ENCODE assay signal across 8 mouse cellular contexts in the genomic region with DNA sequence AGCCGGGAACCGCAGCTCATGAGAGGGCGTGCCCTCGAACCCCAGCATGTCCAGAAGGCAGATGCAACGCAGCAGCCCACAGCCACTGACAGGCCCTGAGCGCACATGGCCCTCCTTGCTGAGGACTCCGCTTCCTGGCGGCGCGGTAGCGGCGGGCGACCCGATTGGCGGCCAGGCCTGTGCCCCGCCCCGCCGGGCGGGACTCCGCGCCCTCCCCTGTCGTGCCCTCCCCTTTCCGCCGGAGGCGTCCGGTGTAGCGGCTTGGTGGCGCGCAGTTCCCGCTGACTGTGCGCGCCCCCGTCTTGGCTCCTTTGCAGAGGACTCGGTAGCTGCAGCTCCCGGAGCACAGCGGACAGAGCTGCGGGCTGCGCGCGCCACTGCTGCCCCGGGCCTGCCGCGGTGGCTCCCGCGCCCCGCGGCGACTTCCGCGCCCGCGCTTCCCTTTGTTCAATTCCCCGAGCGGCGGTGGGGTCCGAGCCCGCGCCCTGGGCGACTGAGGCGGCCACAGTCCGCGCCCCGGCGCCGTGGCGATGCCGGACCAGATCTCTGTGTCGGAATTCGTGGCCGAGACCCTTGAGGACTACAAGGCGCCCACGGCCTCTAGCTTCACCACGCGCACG.
DNase-seq lines count a peak whose midpoint lies in the region; ATAC-seq and TF ChIP-seq lines count a peak whose summit lies in the region.
"Not testable (repeated sequence)": the region's sequence is repeated elsewhere in the genome, so short reads cannot be mapped to it uniquely, and the experiment has no call there.

No protein-coding gene starts in this region.

- ATAC-seq in hindbrain, embryonic 12.5 days (ENCODE audit: low FRiP score): not testable (repeated sequence)
- ATAC-seq in liver, embryonic 14.5 days (ENCODE audit: insufficient read depth): peak; percentile 77
- ATAC-seq in neural tube, embryonic 11.5 days (ENCODE audit: insufficient read depth, low FRiP score, low TSS enrichment): peak; percentile 55
- ATAC-seq in stomach, embryonic 16.5 days (ENCODE audit: insufficient read depth, low FRiP score): peak; percentile 68; the same call in 1 of the 2 replicates

- H3K4me3 ChIP-seq in hindbrain, embryonic 12.5 days: peak overlapping the region; percentile 38
- peak overlapping the region; percentile 52 for H3K4me3 ChIP-seq in layer of hippocampus, adult 2 months
- peak overlapping the region; percentile 40 to 48 for H3K4me3 ChIP-seq in liver, embryonic 14.5 days (ENCODE audit: insufficient read depth in 1 of 2, low read depth in 2 of 2, low read length in 2 of 2)
- H3K4me3 ChIP-seq in neural tube, embryonic 11.5 days (ENCODE audit: low read depth, low read length): peak overlapping the region; percentile 36
- peak overlapping the region; percentile 42 for H3K4me3 ChIP-seq in stomach, embryonic 16.5 days (replicated peaks; ENCODE audit: low read length)

- peaks cover 17% of the 10 kb centered on the region for H3K9me3 ChIP-seq in hindbrain, embryonic 12.5 days (replicated peaks)
- not testable (repeated sequence) for H3K9me3 ChIP-seq in liver, embryonic 14.5 days (ENCODE audit: control insufficient read depth, low read length); neural tube, embryonic 11.5 days (ENCODE audit: control insufficient read depth, low read length); stomach, embryonic 16.5 days (replicated peaks; ENCODE audit: control insufficient read depth, low read length)

- not testable (repeated sequence) for H3K27me3 ChIP-seq in hindbrain, embryonic 12.5 days; liver, embryonic 14.5 days (ENCODE audit: control insufficient read depth, insufficient read depth, low read length); neural tube, embryonic 11.5 days (ENCODE audit: control insufficient read depth, insufficient read depth, low read length); stomach, embryonic 16.5 days (ENCODE audit: control insufficient read depth, insufficient read depth, low read length)

- H3K27ac ChIP-seq in hindbrain, embryonic 12.5 days; layer of hippocampus, adult 2 months; liver, embryonic 14.5 days; neural tube, embryonic 11.5 days (ENCODE audit: low read depth, low read length); stomach, embryonic 16.5 days (ENCODE audit: low read length): not testable (repeated sequence)

- peak; percentile 15; the same call in 1 of the 2 replicates for TF ChIP-seq CTCF in layer of hippocampus, adult 2 months (conservative IDR thresholded peaks at IDR 0.05)
- TF ChIP-seq CTCF in liver, embryonic 14.5 days (IDR thresholded peaks at IDR 0.05; ENCODE audit: low read depth): not testable (repeated sequence)

- H3K4me1 ChIP-seq in hindbrain, embryonic 12.5 days; liver, embryonic 14.5 days (replicated peaks; ENCODE audit: control insufficient read depth in 2 of 2, insufficient read depth in 2 of 2, low read length in 1 of 2); neural tube, embryonic 11.5 days (ENCODE audit: control insufficient read depth, insufficient read depth, low read length); stomach, embryonic 16.5 days (ENCODE audit: control insufficient read depth, insufficient read depth, low read length): not testable (repeated sequence)

- not testable (repeated sequence) for H3K36me3 ChIP-seq in hindbrain, embryonic 12.5 days; liver, embryonic 14.5 days (replicated peaks; ENCODE audit: control insufficient read depth, insufficient read depth, low read depth); neural tube, embryonic 11.5 days (ENCODE audit: control insufficient read depth, insufficient read depth, low read length); stomach, embryonic 16.5 days (ENCODE audit: control insufficient read depth, insufficient read depth, low read length)

- WGBS in hindbrain, embryonic 12.5 days: 8% methylated on average over 58 of the region's 75 CpGs
- WGBS in liver, embryonic 14.5 days (ENCODE audit: insufficient replicate concordance): 2% methylated on average over 63 of the region's 75 CpGs
- WGBS in neural tube, embryonic 11.5 days: 4% methylated on average over 38 of the region's 75 CpGs
- WGBS in stomach, embryonic 16.5 days: 7% methylated on average over 75 of the region's 75 CpGs

- peak; percentile 91 for DNase-seq in ES-CJ7 (ENCODE audit: low read depth, low spot score)
- peak; percentile 30 to 51 for DNase-seq in cerebellum, postnatal 4 days (ENCODE audit: low spot score in 2 of 2)
- peak; percentile 23 for DNase-seq in gastrocnemius, adult 18-20 months (ENCODE audit: low spot score)
- DNase-seq in layer of hippocampus, adult 2 months (ENCODE audit: low spot score in 2 of 2): peak; percentile 55 to 62
- DNase-seq in liver, embryonic 14.5 days (ENCODE audit: low read depth in 3 of 3, low spot score in 3 of 3): peak; percentile 2 to 20 (median 20)
- DNase-seq in neural tube, embryonic 11.5 days (ENCODE audit: low spot score): peak; percentile 71

- H3K9ac ChIP-seq in hindbrain, embryonic 12.5 days: peak overlapping the region; percentile 23; the same call in 1 of the 2 replicates
- H3K9ac ChIP-seq in liver, embryonic 14.5 days (replicated peaks): not testable (repeated sequence)
- peak overlapping the region; percentile 44 for H3K9ac ChIP-seq in neural tube, embryonic 11.5 days (ENCODE audit: low read length)
- H3K9ac ChIP-seq in stomach, embryonic 16.5 days (ENCODE audit: low read length): peak overlapping the region; percentile 35; the same call in 1 of the 2 replicates

- H3K4me2 ChIP-seq in hindbrain, embryonic 12.5 days (replicated peaks): peak overlapping the region; percentile 39
- H3K4me2 ChIP-seq in liver, embryonic 14.5 days (ENCODE audit: low read depth): peak overlapping the region; percentile 38
- H3K4me2 ChIP-seq in neural tube, embryonic 11.5 days (ENCODE audit: low read depth): peak overlapping the region; percentile 22
- H3K4me2 ChIP-seq in stomach, embryonic 16.5 days (ENCODE audit: low read depth, low read length): 0 out of 2 replicates have a peak overlapping the region, but pooled peaks have one; percentile 19

- TF ChIP-seq EP300 in liver, embryonic 14.5 days (IDR thresholded peaks at IDR 0.05; ENCODE audit: low read depth): not testable (repeated sequence)

Comparison
In these comparisons a context has a peak if more than half of its experiments do, and no peak if none do; other contexts are left out.
1. DNase-seq: peak in every context shown above with its lines; median percentile 91 in ES-CJ7; 71 in neural tube, embryonic 11.5 days; 58 in layer of hippocampus, adult 2 months; 40 in cerebellum, postnatal 4 days; 23 in gastrocnemius, adult 18-20 months; 20 in liver, embryonic 14.5 days.